Mouse (Mus musculus) testis, postnatal 10 days (tissue): Measurements from ENCODE around the gene Gm6367.
"Not testable (repeated sequence)": the region's sequence is repeated elsewhere in the genome, so short reads cannot be mapped to it uniquely, and the experiment has no call there.

Experiments used
- DNase-seq: peaks from one replicate; pipeline ENCODE4 v3.0.0; 2021; ENCODE audit warnings: low spot score

Gene Gm6367

DNA sequence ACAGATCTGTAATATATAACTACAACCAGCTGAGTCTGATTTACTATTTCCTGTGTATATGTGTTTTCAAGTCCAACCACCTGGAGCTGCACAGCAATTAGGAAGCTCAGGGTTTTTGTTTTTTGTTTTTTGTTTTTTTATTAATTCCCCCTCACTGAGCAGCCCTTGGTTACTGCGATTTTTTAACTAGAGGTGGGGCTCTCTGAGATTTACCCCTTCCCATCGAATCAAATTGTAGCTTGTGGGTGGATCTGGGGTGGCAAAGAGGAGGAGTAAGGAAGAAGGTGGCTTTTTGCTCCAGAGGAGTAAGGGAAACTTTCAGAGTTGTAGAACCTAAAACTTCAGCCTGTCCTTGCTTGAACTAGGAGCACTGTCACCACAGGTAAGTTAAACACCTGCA, at the start of gene Gm6367:
Gene Gm6367, plus strand, starts transcription at position 301 of the 400 bp plus-strand sequence.
- not testable (repeated sequence) for DNase-seq
